Mouse (Mus musculus): ENCODE data around the gene Ptprd. TPM values are rescaled to one million over a fixed set of nuclear protein-coding genes. Genes with fewer than 3 reads are reported as not detected.
A peak's percentile ranks its signal among the peaks of the same experiment; 100 is the strongest.

Ptprd gene
- polyA plus RNA-seq, 1 experiment from 2014 or later: 13.9 TPM

DNA sequence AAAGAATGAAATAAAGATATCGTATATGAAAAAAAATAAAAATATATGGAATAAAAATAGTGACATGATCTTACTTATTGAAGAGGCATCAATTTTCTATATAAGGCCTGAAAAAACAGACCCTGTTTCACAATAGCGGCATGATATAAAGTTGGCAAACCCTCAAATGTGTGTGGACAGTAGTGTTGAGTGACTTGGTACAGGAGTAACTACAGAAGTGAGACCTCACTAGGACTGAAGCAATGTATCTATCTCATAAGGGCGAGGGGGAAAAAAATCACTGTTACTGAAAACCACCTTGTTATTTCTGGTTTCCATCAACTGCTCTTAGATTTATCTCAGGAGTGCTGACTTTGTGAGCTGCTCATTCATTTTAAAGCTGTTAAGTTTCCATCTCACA is 2204.5 kb downstream of the Ptprd start:
- ATAC-seq (ENCODE audit: insufficient read depth, low FRiP score, low read depth): no peak
- Histone ChIP-seq H3K27me3 (replicated peaks) (no peaks in the 10 kb centered on the region), H3K4me2 (no peak overlapping the region), H3K9ac (no peak overlapping the region), H3K9me3 (no peaks in the 10 kb centered on the region), H3K36me3 (no peaks in the 10 kb centered on the region), H3K4me1 (no peaks in the 10 kb centered on the region), H3K27ac (no peak overlapping the region), H3K4me3 (replicated peaks) (no peak overlapping the region)
- WGBS: 75% methylated on average over 3 of the region's 3 CpGs

DNA sequence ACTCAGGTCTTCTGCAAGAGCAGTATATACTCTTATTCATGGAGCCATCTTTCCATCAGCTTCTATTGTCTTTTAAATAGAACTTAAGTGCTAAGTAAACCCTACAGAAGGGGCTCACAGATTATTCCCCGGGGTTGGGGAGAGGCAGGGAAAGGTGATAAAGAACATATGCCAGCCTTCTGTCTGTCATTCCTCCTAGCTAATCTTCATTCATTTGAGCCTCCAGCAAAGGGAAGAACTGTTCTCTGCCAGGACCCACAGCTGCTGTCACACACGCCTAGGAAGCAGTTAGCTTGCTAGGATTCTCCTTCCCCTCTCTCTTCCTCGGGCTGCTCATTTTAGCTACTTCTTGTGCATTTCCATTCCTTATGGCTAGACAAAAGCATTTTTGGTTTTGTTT is 2205.0 kb downstream of the Ptprd start:
- H3K4me3 ChIP-seq (replicated peaks): no peak overlapping the region
- ATAC-seq (ENCODE audit: insufficient read depth, low FRiP score, low read depth): no peak
- no peaks in the 10 kb centered on the region for H3K9me3 ChIP-seq
- WGBS: 47% methylated on average over 3 of the region's 3 CpGs
- no peaks in the 10 kb centered on the region for H3K4me1 ChIP-seq
- H3K36me3 ChIP-seq: no peaks in the 10 kb centered on the region
- H3K27me3 ChIP-seq (replicated peaks): no peaks in the 10 kb centered on the region
- H3K27ac ChIP-seq: no peak overlapping the region
- H3K4me2 ChIP-seq: no peak overlapping the region
- H3K9ac ChIP-seq: no peak overlapping the region

DNA sequence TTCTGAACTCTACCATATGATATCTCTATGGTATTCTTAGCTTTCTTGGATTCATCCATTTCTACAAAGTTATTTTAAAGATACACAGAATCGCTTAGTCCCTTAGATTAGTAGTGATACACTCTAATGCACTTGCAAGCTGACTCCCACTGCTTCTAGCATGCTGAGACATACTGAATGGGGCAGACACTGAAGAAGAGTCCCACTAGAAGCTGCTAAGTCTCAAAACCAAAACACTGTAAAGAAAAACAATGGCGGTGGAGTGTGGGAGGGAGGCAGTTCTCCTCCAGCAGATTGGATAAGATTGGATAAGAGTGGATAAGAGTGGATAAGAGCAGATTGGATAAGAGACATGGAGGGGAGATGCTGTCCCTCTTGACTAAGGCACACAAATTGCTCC is 2207.6 kb downstream of the Ptprd start:
- 85% methylated on average over 2 of the region's 2 CpGs for WGBS
- ATAC-seq (ENCODE audit: insufficient read depth, low FRiP score, low read depth): no peak

DNA sequence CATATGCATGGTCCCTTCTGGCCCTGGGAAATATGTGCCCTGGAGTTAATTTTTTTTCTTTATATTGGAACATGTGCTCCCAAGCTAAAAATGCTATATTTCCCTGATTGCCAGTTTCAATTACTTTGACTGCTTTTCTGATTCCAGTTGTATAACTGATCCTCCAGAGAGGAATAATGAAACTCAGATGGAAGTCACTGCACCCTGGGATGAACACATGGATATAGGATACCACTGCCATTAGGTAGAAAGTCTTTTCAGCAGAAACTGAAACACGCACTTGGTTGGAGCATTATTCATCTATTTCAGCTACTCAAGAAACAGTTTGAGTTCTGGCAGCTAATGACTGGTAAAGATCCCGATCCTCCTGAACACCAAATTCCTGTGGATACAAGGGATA is 2211.5 kb downstream of the Ptprd start:
- no peaks in the 10 kb centered on the region for H3K36me3 ChIP-seq
- no peaks in the 10 kb centered on the region for H3K9me3 ChIP-seq
- WGBS: 87% methylated on average over 2 of the region's 2 CpGs
- H3K27ac ChIP-seq: no peak overlapping the region
- H3K9ac ChIP-seq: no peak overlapping the region
- H3K4me1 ChIP-seq: no peaks in the 10 kb centered on the region
- no peaks in the 10 kb centered on the region for H3K27me3 ChIP-seq (replicated peaks)
- no peak overlapping the region for H3K4me2 ChIP-seq
- no peak overlapping the region for H3K4me3 ChIP-seq (replicated peaks)
- ATAC-seq (ENCODE audit: insufficient read depth, low FRiP score, low read depth): no peak

More for the DNA sequence above, 2207.6 kb downstream of the Ptprd start:
- H3K4me3 ChIP-seq (replicated peaks): no peak overlapping the region
- H3K4me1 ChIP-seq: no peaks in the 10 kb centered on the region
- H3K9me3 ChIP-seq: no peaks in the 10 kb centered on the region
- no peaks in the 10 kb centered on the region for H3K36me3 ChIP-seq
- H3K27ac ChIP-seq: no peak overlapping the region
- no peaks in the 10 kb centered on the region for H3K27me3 ChIP-seq (replicated peaks)
- H3K4me2 ChIP-seq: no peak overlapping the region
- H3K9ac ChIP-seq: no peak overlapping the region

DNA sequence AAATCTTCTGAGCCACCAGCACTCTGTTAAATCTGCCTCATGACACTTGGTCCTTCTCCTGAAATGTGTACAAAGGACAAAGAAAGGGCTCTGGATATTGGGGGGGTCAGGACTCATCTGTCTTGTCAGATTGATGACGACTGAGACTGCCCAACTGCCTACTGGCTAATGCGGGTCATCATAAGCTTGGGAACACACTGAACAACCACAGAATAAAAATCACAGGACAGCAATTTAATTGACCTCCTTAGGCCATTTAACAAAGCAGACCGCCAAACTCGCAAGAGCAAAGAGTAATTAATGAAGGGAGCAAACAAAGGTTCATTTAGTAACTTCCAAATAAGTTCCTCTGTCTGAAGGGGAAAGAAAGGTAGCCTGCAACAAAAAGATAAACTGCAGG is 2215.9 kb downstream of the Ptprd start:
- no peak overlapping the region for H3K4me3 ChIP-seq (replicated peaks)
- ATAC-seq (ENCODE audit: insufficient read depth, low FRiP score, low read depth): no peak
- H3K9me3 ChIP-seq: no peaks in the 10 kb centered on the region
- H3K4me1 ChIP-seq: no peaks in the 10 kb centered on the region
- no peak overlapping the region for H3K4me2 ChIP-seq
- H3K27ac ChIP-seq: no peak overlapping the region
- 52% methylated on average over 4 of the region's 4 CpGs for WGBS
- no peaks in the 10 kb centered on the region for H3K27me3 ChIP-seq (replicated peaks)
- H3K36me3 ChIP-seq: no peaks in the 10 kb centered on the region
- H3K9ac ChIP-seq: no peak overlapping the region

DNA sequence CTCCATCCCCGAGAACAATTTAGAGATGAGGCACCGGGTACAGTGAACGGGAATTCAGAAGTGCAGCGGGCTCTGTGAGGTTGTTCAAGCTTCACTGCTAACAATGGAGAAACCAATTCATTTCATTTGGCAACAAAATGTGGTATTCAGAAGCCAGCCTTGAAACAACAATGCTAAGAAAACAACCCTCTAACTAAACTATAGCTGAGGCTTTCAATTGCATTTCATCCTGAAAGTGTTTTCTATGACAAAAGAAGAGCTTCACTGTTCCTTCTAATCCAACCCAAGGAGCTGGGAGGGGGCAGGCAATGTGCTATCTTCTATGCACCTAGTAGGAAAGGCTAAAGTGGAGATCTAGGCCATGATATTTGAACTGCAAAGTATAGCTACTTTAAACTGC is 2217.2 kb downstream of the Ptprd start:
- Histone ChIP-seq H3K9me3 (no peaks in the 10 kb centered on the region), H3K4me1 (no peaks in the 10 kb centered on the region), H3K4me2 (no peak overlapping the region), H3K27me3 (replicated peaks) (no peaks in the 10 kb centered on the region), H3K9ac (no peak overlapping the region), H3K4me3 (replicated peaks) (no peak overlapping the region), H3K36me3 (no peaks in the 10 kb centered on the region), H3K27ac (no peak overlapping the region)
- no peak for ATAC-seq (ENCODE audit: insufficient read depth, low FRiP score, low read depth)
- WGBS: 92% methylated on average over 4 of the region's 4 CpGs

DNA sequence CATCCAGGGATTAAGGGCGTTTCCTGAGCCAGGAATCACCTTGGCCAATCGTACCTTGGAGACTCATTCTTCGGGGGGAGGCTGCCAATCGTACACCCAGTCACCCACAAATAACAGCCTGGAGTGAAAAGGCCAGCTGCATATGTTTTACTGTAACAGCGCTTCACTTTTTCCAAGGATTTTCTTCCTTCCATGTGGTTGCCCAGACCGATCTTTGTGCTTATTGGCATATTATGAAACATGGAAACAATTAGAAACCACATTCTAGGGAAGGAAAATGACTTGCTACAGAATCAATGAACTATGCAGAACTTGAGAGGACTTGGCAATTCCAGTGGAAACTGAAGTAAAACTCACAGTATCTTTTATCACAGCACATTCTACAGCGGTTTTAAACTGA is 2218.7 kb downstream of the Ptprd start:
- Histone ChIP-seq H3K4me1 (no peaks in the 10 kb centered on the region), H3K9ac (no peak overlapping the region), H3K4me3 (replicated peaks) (no peak overlapping the region), H3K27me3 (replicated peaks) (no peaks in the 10 kb centered on the region), H3K36me3 (no peaks in the 10 kb centered on the region), H3K9me3 (no peaks in the 10 kb centered on the region), H3K4me2 (no peak overlapping the region), H3K27ac (no peak overlapping the region)
- ATAC-seq (ENCODE audit: insufficient read depth, low FRiP score, low read depth): no peak
- WGBS: 92% methylated on average over 7 of the region's 7 CpGs

DNA sequence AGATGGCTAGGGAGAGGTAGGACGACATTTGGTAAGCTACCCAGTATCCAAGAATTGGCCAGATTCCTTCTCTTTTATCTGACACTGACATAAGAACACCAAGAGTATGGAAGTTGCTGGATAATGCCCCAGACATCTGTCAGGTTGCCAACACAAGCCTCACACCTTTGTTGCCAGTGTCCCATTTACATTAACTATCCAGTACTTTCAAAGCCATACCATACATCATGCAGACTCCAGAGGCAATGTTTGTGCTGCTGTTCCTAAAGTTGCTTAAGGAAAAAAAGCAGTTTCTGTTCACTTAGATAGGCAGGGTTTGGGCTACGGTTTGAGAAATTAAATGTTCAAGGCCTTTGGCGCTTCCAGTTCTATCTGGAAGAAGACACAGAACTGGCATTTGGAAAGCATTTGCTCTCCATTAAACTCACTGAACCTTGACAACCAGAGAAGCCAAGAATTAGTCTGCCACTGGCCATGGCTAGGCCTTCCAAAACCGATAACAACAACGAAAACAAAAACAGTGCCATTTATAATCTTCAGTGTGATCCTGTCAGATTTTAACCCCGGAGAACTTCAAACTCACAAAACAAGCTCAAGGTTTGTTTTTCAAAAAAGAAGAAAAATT is 2220.0 kb downstream of the Ptprd start:
- 82% methylated on average over 6 of the region's 6 CpGs for WGBS

DNA sequence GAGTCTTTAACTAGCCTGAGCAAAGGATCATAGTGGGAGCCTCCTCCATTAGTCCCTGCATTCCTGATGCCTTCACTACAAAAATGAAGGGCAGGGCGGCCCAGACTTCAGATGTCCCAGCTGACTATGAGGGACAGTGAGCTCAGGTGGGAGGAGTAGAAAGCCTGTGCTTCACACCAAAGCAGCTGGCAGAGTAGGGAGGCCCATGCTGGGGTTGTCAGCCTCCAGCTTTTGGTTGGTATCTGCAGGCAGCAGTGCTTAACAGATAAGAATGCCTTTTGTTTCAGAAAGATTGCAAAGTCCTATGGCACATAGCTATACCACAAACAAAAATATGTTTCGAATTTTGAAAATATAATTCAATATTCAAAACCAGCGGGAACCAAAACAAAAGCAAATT is 2237.0 kb downstream of the Ptprd start:
- Histone ChIP-seq H3K9ac (no peak overlapping the region), H3K9me3 (no peaks in the 10 kb centered on the region), H3K36me3 (no peaks in the 10 kb centered on the region), H3K4me2 (no peak overlapping the region), H3K4me3 (replicated peaks) (no peak overlapping the region), H3K27me3 (replicated peaks) (no peaks in the 10 kb centered on the region), H3K4me1 (no peaks in the 10 kb centered on the region), H3K27ac (no peak overlapping the region)
- WGBS: 75% methylated on average over 3 of the region's 3 CpGs
- no peak; the same call in 1 of the 2 replicates for ATAC-seq (ENCODE audit: insufficient read depth, low FRiP score, low read depth)

More for the DNA sequence above, 2220.0 kb downstream of the Ptprd start:
- Histone ChIP-seq H3K9ac (no peak overlapping the region), H3K36me3 (no peaks in the 10 kb centered on the region), H3K27ac (no peak overlapping the region), H3K4me2 (no peak overlapping the region), H3K4me1 (no peaks in the 10 kb centered on the region), H3K27me3 (replicated peaks) (no peaks in the 10 kb centered on the region), H3K9me3 (no peaks in the 10 kb centered on the region), H3K4me3 (replicated peaks) (no peak overlapping the region)
- no peak for ATAC-seq (ENCODE audit: insufficient read depth, low FRiP score, low read depth)

DNA sequence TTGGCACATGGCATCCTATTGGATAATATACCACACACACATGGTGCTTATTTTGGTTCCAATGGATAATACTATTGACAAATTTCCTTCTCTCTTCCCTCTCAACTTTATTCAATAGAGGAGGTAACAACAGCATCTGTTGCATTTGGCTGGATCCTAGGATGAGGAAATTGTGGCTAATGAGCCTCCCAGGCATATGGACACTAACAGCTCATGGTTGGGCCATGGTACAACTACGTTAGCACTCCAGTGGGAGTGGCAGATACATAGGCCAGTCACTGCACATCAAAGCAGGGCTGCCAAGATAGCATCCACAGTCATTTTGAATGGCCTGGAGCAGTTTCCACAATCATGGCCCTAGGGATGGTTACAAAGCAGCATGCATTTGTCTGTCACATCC is 2238.4 kb downstream of the Ptprd start:
- H3K4me2 ChIP-seq: no peak overlapping the region
- 93% methylated on average over 1 of the region's 1 CpGs for WGBS

DNA sequence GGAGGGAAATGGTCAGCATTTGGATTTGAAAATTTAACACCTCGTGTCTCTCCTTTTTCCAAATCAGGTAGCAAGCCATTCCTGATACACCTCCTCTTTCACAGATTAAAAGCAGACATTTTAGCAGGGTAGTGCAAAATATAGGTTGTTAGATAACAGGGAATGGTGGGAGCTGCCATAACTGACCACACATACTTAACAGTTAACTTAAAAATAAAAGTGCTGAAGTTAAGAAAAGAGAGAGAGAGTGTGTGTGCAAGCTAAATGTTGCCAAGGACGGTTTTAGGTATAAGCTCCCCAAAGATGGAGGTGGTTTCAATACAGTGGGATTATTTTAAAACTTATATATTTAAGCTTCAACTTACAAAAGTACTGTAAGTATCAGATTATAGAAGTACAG is 2241.8 kb downstream of the Ptprd start:
- Histone ChIP-seq H3K4me3 (replicated peaks) (no peak overlapping the region), H3K9me3 (no peaks in the 10 kb centered on the region), H3K36me3 (no peaks in the 10 kb centered on the region), H3K9ac (no peak overlapping the region), H3K27me3 (replicated peaks) (no peaks in the 10 kb centered on the region), H3K4me1 (no peaks in the 10 kb centered on the region), H3K4me2 (no peak overlapping the region), H3K27ac (no peak overlapping the region)
- ATAC-seq (ENCODE audit: insufficient read depth, low FRiP score, low read depth): no peak
- 80% methylated on average over 2 of the region's 2 CpGs for WGBS

More for the DNA sequence above, 2238.4 kb downstream of the Ptprd start:
- H3K9me3 ChIP-seq: no peaks in the 10 kb centered on the region
- no peaks in the 10 kb centered on the region for H3K27me3 ChIP-seq (replicated peaks)
- H3K36me3 ChIP-seq: no peaks in the 10 kb centered on the region
- no peaks in the 10 kb centered on the region for H3K4me1 ChIP-seq
- H3K27ac ChIP-seq: no peak overlapping the region
- no peak for ATAC-seq (ENCODE audit: insufficient read depth, low FRiP score, low read depth)
- H3K4me3 ChIP-seq (replicated peaks): no peak overlapping the region
- H3K9ac ChIP-seq: no peak overlapping the region

DNA sequence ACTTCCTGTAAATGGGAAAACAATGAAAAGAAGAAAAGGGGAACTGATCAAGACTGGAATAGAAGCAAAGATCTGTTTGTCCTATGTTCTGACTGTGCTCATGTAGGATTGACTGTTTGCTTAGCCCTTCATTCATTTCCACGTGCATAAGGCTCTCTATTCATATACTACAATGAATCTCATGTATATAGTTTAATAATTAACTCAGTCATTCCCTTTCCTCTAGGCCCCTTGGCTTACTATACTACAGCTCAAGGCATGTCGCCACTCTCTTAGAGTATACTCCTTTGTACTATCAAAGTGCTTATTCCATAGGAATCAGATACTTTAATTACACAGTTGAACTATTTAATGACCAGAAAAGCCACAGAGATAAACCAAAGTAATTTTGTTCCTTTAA is 2243.1 kb downstream of the Ptprd start:
- WGBS: 64% methylated on average over 2 of the region's 2 CpGs
- H3K36me3 ChIP-seq: no peaks in the 10 kb centered on the region
- H3K4me1 ChIP-seq: no peaks in the 10 kb centered on the region
- no peaks in the 10 kb centered on the region for H3K27me3 ChIP-seq (replicated peaks)
- no peaks in the 10 kb centered on the region for H3K9me3 ChIP-seq
- peak; percentile 91 for ATAC-seq (ENCODE audit: insufficient read depth, low FRiP score, low read depth)
- H3K27ac ChIP-seq: no peak overlapping the region
- no peak overlapping the region for H3K4me3 ChIP-seq (replicated peaks)
- H3K9ac ChIP-seq: no peak overlapping the region
- no peak overlapping the region for H3K4me2 ChIP-seq

DNA sequence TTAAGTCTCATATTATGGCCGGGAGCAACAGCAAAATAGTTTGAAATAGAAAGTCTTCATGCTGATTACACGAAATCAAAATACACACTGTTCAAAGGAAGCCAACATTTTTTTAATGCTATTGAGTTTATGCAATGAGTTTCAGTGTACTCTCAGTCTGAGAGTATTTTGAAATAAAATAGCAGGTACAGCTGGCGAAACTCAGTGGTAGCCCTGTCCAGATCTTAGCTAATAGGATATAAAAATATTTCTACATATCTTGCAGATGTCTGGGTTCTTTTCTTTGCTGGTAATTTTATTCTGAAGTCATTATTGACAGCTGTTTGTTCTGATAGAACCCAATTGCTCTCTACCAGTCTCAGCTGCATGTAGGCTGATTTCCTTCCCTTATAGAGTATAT is 2246.0 kb downstream of the Ptprd start:
- 79% methylated on average over 3 of the region's 3 CpGs for WGBS
- H3K4me1 ChIP-seq: no peaks in the 10 kb centered on the region
- no peaks in the 10 kb centered on the region for H3K9me3 ChIP-seq
- no peaks in the 10 kb centered on the region for H3K27me3 ChIP-seq (replicated peaks)
- ATAC-seq (ENCODE audit: insufficient read depth, low FRiP score, low read depth): no peak
- no peak overlapping the region for H3K27ac ChIP-seq
- no peak overlapping the region for H3K4me3 ChIP-seq (replicated peaks)
- no peak overlapping the region for H3K4me2 ChIP-seq
- no peaks in the 10 kb centered on the region for H3K36me3 ChIP-seq
- no peak overlapping the region for H3K9ac ChIP-seq

Data from stomach, embryonic 15.5 days (tissue).